Mouse (Mus musculus) ZHBTc4 (cell line): Measurements from ENCODE around the gene Klhl15.

Experiments
- DNase-seq: peaks from one replicate; pipeline ENCODE4 v3.0.0-alpha.2; 2011; ENCODE audit warnings: low read depth, low spot score

The Klhl15 gene

GRCm38 (mm10) chrX:94234532-94235189 lies at the start of gene Klhl15:
TSS of gene Klhl15 (plus strand) at chrX:94234599.
- peak; percentile 90 for DNase-seq

GRCm38 (mm10) chrX:94185156-94185555 lies 49.2 kb upstream of the Klhl15 start:
- DNase-seq: peak; percentile 41

GRCm38 (mm10) chrX:94193901-94194300 lies 40.5 kb upstream of the Klhl15 start:
- DNase-seq: peak; percentile 72

GRCm38 (mm10) chrX:94197789-94198188 lies 36.6 kb upstream of the Klhl15 start:
- DNase-seq: peak; percentile 75

- no peak for DNase-seq
Measured at GRCm38 (mm10) chrX:94212264-94212596, 22.2 kb upstream of the Klhl15 start.

- peak; percentile 90 for DNase-seq
Measured at GRCm38 (mm10) chrX:94212597-94213321, 21.6 kb upstream of the Klhl15 start, which contains the start of gene Eif2s3x. TSS of gene Eif2s3x (minus strand) at chrX:94212862.

- no peak for DNase-seq
Measured at GRCm38 (mm10) chrX:94213384-94213783, 21.0 kb upstream of the Klhl15 start.

- DNase-seq: no peak
Measured at GRCm38 (mm10) chrX:94233432-94233831, 967 bp upstream of the Klhl15 start.

- no peak for DNase-seq
Measured at GRCm38 (mm10) chrX:94233936-94234531, 365 bp upstream of the Klhl15 start.

GRCm38 (mm10) chrX:94235190-94235555 lies 774 bp downstream of the Klhl15 start:
- no peak for DNase-seq

- no peak for DNase-seq
Measured at GRCm38 (mm10) chrX:94235601-94236000, 1.2 kb downstream of the Klhl15 start.

- peak; percentile 41 for DNase-seq
Measured at GRCm38 (mm10) chrX:94288923-94289322, 54.5 kb downstream of the Klhl15 start.

- no peak for DNase-seq
Measured at GRCm38 (mm10) chrX:94302928-94303327, 68.5 kb downstream of the Klhl15 start.

GRCm38 (mm10) chrX:94321036-94321902 lies 86.9 kb downstream of the Klhl15 start:
- no peak for DNase-seq
